Mouse (Mus musculus) kidney, adult 2 months (tissue): Measurements from ENCODE around the gene Slc5a1.

Source experiments
- CTCF ChIP-seq: fragments of 200-500 bp; conservative IDR thresholded peaks from 2 replicates; pipeline ENCODE4 v1.5.1; 2011; ENCODE audit warnings: low read depth, mild to moderate bottlenecking, control low read depth, low read length, moderate library complexity, mixed read lengths; ENCODE audit not compliant: insufficient read depth, insufficient read length
- POLR2A ChIP-seq: fragments of 200-500 bp; IDR thresholded peaks from one replicate; pipeline ENCODE4 v1.6.1; 2011; ENCODE audit warnings: low read depth, low read length, control low read depth

- TF ChIP-seq POLR2A (no peak), CTCF (no peak)
Observed at GRCm38 (mm10) chr5:33121871-33122315, 17.9 kb downstream of the Slc5a1 start.
